Mouse (Mus musculus): ENCODE results near the gene Prdm15.

GRCm38 (mm10) chr16:97823311-97824007 lies 28.2 kb downstream of the Prdm15 start:
- TF ChIP-seq CTCF (IDR thresholded peaks at IDR 0.05; ENCODE audit: borderline replicate concordance, insufficient read depth, low read depth, low read length): no peak
- no peak for TF ChIP-seq POLR2A (IDR thresholded peaks at IDR 0.05; ENCODE audit: borderline replicate concordance, insufficient read depth, low read length)
